Mouse (Mus musculus) forebrain, embryonic 14.5 days (tissue): ENCODE measurements around the gene Hras. TPM values are rescaled to one million over a fixed set of nuclear protein-coding genes. Genes with fewer than 3 reads are reported as not detected.

ENCODE experiments used
- ATAC-seq: fragments of 200-750 bp; cut with Nextera tagmentation; 2 replicates; pipeline ENCODE4 v1.8.0; 2017; ENCODE audit warnings: mild to moderate bottlenecking, moderate library complexity
- DNase-seq: peaks from one replicate; pipeline ENCODE4 v3.0.0-alpha.2; 2015; ENCODE audit warnings: low spot score
- H3K27ac ChIP-seq: fragments of 300-500 bp; sonication (generic); 2 replicates; pipeline ENCODE4 v1.5.1; 2014; ENCODE audit warnings: low read depth, mild to moderate bottlenecking, control low read depth, low read length, moderate library complexity
- H3K27me3 ChIP-seq: fragments of 300-500 bp; sonication (generic); replicated peaks from 2 replicates; pipeline ENCODE4 v1.6.1; 2014; ENCODE audit warnings: low read length, control low read depth, mixed read lengths; ENCODE audit not compliant: control insufficient read depth, insufficient read depth
- H3K36me3 ChIP-seq: fragments of 300-500 bp; sonication (generic); 2 replicates; pipeline ENCODE4 v1.6.1; 2014; ENCODE audit warnings: low read length, control low read depth; ENCODE audit not compliant: control insufficient read depth, insufficient read depth
- H3K4me1 ChIP-seq: fragments of 300-500 bp; sonication (generic); 2 replicates; pipeline ENCODE4 v1.6.1; 2014; ENCODE audit warnings: antibody characterized with exemption, low read length, control low read depth; ENCODE audit not compliant: control insufficient read depth, insufficient read depth
- H3K4me2 ChIP-seq: fragments of 300-500 bp; sonication (generic); 2 replicates; pipeline ENCODE4 v1.6.1; 2014; ENCODE audit warnings: mild to moderate bottlenecking, control low read depth, low read length
- H3K4me3 ChIP-seq: fragments of 300-500 bp; sonication (generic); 2 replicates; pipeline ENCODE4 v1.5.1; 2014; ENCODE audit warnings: low read depth, low read length, control low read depth
- H3K9ac ChIP-seq: fragments of 300-500 bp; sonication (generic); 2 replicates; pipeline ENCODE4 v1.6.1; 2014; ENCODE audit warnings: mild to moderate bottlenecking, low read length, control low read depth, moderate library complexity
- H3K9me3 ChIP-seq: fragments of 300-500 bp; sonication (generic); replicated peaks from 2 replicates; pipeline ENCODE4 v1.6.1; 2016; ENCODE audit warnings: low read length, control low read depth, mixed read lengths; ENCODE audit not compliant: control insufficient read depth
- WGBS: fragments of 180-500 bp; shearing (Covaris S2); extraction: QIAGEN DNeasy Blood & Tissue Kit; methylation state at CpG from one replicate; pipeline ENCODE4 v1.1.7; 2014; 5-methylcytosine and 5-hydroxymethylcytosine counted together
- polyA plus RNA-seq: library from polyadenylated mRNA; unstranded; fragments of >200 nt; fragmentation: Nextera tagmentation; extraction: Ambion mirVana; gene quantifications from 2 replicates; pipeline ENCODE4 v1.2.1, GENCODE M21; 2014

The Hras gene
- polyA plus RNA-seq, 1 experiment from 2014 or later, result 70.2 TPM

DNA sequence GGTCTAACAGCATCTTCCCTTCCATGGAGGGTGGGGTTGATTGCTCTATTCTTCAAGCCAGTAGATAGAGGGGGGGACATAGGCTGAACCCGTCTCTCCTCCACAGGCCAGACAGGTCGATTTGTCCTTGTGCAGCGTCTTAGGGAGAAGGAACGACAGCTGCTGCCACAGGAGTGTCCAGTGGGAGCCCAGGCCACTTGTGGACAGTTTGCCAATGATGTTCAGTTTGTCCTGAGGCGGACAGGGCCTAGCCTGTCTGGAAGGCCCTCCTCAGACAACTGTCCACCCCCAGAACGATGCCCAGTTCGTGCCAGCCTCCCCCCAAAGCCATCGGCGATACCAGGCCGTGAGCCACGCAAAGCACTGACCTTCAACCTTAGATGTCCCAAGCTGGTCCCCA, 23.1 kb upstream of the Hras start:
- Histone ChIP-seq H3K4me2 (peak overlapping the region; percentile 94; the same call in 1 of the 2 replicates), H3K36me3 (peaks cover 7% of the 10 kb centered on the region; the same call in 1 of the 2 replicates), H3K4me1 (peaks cover 11% of the 10 kb centered on the region), H3K9ac (0 out of 2 replicates have a peak overlapping the region, but pooled peaks have one; percentile 73), H3K9me3 (no peaks in the 10 kb centered on the region), H3K4me3 (no peak overlapping the region), H3K27me3 (no peaks in the 10 kb centered on the region), H3K27ac (no peak overlapping the region)
- ATAC-seq (no peak), DNase-seq (no peak)
- 89% methylated on average over 11 of the region's 11 CpGs for WGBS

GRCm38 (mm10) chr7:141215880-141216733, 22.3 kb upstream of the Hras start:
- H3K36me3 ChIP-seq, result peaks cover 7% of the 10 kb centered on the region; the same call in 1 of the 2 replicates
- WGBS, result 1% methylated on average over 42 of the region's 42 CpGs
- peak overlapping the region; percentile 44; the same call in 1 of the 2 replicates for H3K27ac ChIP-seq
- H3K4me2 ChIP-seq, result peak overlapping the region; percentile 94
- H3K9ac ChIP-seq, result peak overlapping the region; percentile 73
- peak overlapping the region; percentile 70 for H3K4me3 ChIP-seq
- H3K9me3 ChIP-seq, result no peaks in the 10 kb centered on the region
- DNase-seq (no peak), ATAC-seq (peak; percentile 65)
- H3K27me3 ChIP-seq, result no peaks in the 10 kb centered on the region
- peaks cover 11% of the 10 kb centered on the region for H3K4me1 ChIP-seq

DNA sequence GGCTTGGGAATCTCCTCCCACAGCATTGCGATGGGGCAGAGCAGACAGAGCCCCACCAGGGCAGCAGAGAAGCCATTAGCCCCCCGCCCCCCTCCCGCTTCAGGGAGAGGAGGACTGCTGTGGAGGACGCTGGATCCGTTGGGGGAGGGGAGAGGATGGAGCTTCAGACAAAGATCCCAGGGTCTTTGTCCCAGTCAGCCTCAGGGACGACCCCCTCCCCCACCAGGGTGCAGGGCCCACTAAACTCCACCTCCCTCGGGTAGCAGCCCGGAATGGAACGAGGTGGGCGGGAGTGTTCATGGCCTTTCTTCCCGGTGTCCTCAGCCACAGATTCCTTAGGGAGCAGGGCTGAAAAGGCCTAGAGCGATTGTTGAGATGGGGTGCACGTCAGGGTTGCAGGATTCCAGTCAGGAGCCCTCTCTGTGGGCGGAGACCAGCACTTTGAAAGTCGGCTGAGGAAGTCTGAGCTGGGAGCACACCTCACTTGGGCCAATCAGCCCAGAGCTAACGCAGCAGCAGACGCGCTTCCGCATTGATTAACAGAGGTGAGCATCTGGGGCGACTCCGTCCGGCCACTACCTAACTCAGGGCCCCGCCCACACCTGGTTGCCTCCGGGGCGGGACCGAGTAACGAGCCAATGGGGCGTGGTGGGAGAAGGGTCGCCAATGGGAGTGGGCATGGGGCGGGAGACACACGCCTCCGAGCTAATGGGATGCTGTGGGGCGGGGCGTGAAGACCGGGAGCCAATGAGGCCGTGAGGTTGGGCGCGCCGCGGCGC, 21.5 kb upstream of the Hras start, which contains the start of gene Rassf7:
TSS of gene Rassf7 (plus strand) at position 760 of the 779 bp plus-strand sequence.
- ATAC-seq, result peak; percentile 96
- WGBS, result under 1% methylated on average over 40 of the region's 41 CpGs
- H3K4me2 ChIP-seq, result peak within 1 kb of the TSS; percentile 94

DNA sequence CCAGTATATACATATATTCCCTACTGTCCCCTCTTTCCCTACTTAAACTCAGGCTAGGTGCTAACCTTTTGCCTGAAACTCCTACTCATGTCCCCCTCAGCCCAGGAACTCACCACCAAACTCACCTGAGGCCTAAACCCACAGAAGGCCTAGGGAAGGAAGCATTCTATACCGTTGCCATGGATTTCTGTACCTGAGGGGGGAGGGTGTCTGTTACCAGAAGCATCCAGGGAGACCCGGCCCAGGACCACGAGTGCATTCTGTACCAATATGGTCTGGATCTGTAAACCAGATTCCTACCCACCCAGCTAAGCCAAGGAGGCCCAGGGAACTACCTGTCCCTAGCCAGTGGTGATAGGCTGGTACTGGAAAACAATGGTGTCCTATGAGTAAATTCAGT, 20.5 kb upstream of the Hras start:
- Histone ChIP-seq H3K27ac (no peak overlapping the region), H3K4me3 (no peak overlapping the region), H3K4me2 (no peak overlapping the region), H3K4me1 (peaks cover 11% of the 10 kb centered on the region), H3K9ac (no peak overlapping the region), H3K36me3 (peaks cover 7% of the 10 kb centered on the region; the same call in 1 of the 2 replicates), H3K9me3 (no peaks in the 10 kb centered on the region), H3K27me3 (no peaks in the 10 kb centered on the region)
- DNase-seq (no peak), ATAC-seq (no peak)
- 72% methylated on average over 3 of the region's 3 CpGs for WGBS

More for the DNA sequence above, 21.5 kb upstream of the Hras start, which contains the start of gene Rassf7:
- H3K27me3 ChIP-seq, result no peaks in the 10 kb centered on the region
- DNase-seq, result peak; percentile 96
- H3K36me3 ChIP-seq, result peaks cover 7% of the 10 kb centered on the region; the same call in 1 of the 2 replicates
- peaks cover 11% of the 10 kb centered on the region for H3K4me1 ChIP-seq
- H3K27ac ChIP-seq, result peak within 1 kb of the TSS; percentile 84
- H3K4me3 ChIP-seq, result peak within 1 kb of the TSS; percentile 70
- H3K9me3 ChIP-seq, result no peaks in the 10 kb centered on the region
- H3K9ac ChIP-seq, result peak within 1 kb of the TSS; percentile 73

- no peaks in the 10 kb centered on the region for H3K9me3 ChIP-seq
- peak within 1 kb of the TSS; percentile 73 for H3K9ac ChIP-seq
- WGBS, result 95% methylated on average over 11 of the region's 11 CpGs
- DNase-seq (no peak), ATAC-seq (no peak)
- H3K4me1 ChIP-seq, result peaks cover 11% of the 10 kb centered on the region
- H3K4me2 ChIP-seq, result peak within 1 kb of the TSS; percentile 94
- H3K4me3 ChIP-seq, result peak within 1 kb of the TSS; percentile 70
- peak within 1 kb of the TSS; percentile 84 for H3K27ac ChIP-seq
- H3K36me3 ChIP-seq, result peaks cover 6% of the 10 kb centered on the region; the same call in 1 of the 2 replicates
- H3K27me3 ChIP-seq, result no peaks in the 10 kb centered on the region
Measured at GRCm38 (mm10) chr7:141213605-141214235, 19.9 kb upstream of the Hras start, which contains the start of gene Lmntd2. Lmntd2 (minus strand) TSS chr7:141214080.

DNA sequence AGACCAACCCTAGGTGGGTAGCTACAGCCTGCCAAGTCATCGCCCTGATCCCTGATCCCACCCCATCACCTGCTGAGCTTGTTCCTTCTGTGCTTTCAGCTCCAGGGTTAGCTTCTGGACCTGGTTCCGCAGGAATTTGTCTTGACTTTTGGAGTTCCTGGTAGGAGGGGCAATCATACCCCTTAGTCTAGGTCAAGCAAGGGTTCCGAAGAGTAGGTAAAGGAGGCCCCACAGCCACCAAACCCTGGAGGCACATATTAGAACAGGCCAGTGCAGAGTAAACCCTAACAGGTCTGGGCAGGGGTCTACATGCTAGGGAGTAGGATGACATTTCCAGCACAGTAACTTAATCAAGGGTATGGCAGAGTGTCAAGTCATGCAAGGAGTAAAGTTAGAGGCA, 19.3 kb upstream of the Hras start:
- no peak overlapping the region for H3K4me2 ChIP-seq
- H3K27ac ChIP-seq, result no peak overlapping the region
- H3K4me1 ChIP-seq, result peaks cover 11% of the 10 kb centered on the region
- no peaks in the 10 kb centered on the region for H3K9me3 ChIP-seq
- no peaks in the 10 kb centered on the region for H3K27me3 ChIP-seq
- no peak for DNase-seq
- H3K9ac ChIP-seq, result no peak overlapping the region
- ATAC-seq, result no peak
- H3K36me3 ChIP-seq, result no peaks in the 10 kb centered on the region; the same call in 1 of the 2 replicates
- no peak overlapping the region for H3K4me3 ChIP-seq
- WGBS, result 86% methylated on average over 3 of the region's 3 CpGs

DNA sequence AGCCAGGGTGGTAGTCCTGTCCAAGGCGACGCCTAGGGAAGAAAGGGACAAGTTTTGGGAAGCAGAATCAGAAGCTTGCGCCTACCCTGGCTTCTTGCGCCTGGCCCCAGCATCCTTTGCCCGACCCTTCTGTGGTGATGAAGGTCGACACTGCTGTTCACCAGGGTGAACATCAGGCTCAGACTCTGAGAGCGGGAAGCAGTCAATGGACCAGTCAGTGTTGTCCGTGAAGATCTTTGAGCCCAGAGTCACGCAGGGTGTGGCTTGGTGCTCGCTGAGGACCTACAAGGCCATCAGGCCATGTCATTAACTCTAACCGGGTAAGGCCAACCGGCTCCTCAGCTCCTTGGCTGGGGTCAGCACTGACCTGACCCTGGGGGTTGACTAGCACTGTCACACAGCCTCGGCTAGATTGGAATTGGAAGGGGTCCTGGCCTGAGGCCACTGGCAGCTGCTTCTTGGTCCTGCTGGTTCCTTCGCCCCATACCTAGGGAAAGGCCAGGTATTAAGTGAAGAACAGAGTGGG, 16.9 kb upstream of the Hras start:
- Histone ChIP-seq H3K4me2 (no peak overlapping the region), H3K36me3 (no peaks in the 10 kb centered on the region), H3K9me3 (no peaks in the 10 kb centered on the region), H3K27me3 (no peaks in the 10 kb centered on the region), H3K9ac (no peak overlapping the region), H3K27ac (no peak overlapping the region), H3K4me1 (peaks cover 5% of the 10 kb centered on the region), H3K4me3 (no peak overlapping the region)
- WGBS, result 91% methylated on average over 14 of the region's 14 CpGs
- DNase-seq (no peak), ATAC-seq (no peak)

GRCm38 (mm10) chr7:141210137-141210536, 16.3 kb upstream of the Hras start:
- 89% methylated on average over 12 of the region's 12 CpGs for WGBS
- Histone ChIP-seq H3K9ac (no peak overlapping the region), H3K36me3 (no peaks in the 10 kb centered on the region), H3K27me3 (no peaks in the 10 kb centered on the region), H3K4me3 (no peak overlapping the region), H3K27ac (no peak overlapping the region), H3K4me2 (no peak overlapping the region), H3K9me3 (no peaks in the 10 kb centered on the region), H3K4me1 (peaks cover 3% of the 10 kb centered on the region)
- DNase-seq (no peak), ATAC-seq (no peak)
